Comparison of ENCODE assay signal across 9 mouse cellular contexts in the genomic region with DNA sequence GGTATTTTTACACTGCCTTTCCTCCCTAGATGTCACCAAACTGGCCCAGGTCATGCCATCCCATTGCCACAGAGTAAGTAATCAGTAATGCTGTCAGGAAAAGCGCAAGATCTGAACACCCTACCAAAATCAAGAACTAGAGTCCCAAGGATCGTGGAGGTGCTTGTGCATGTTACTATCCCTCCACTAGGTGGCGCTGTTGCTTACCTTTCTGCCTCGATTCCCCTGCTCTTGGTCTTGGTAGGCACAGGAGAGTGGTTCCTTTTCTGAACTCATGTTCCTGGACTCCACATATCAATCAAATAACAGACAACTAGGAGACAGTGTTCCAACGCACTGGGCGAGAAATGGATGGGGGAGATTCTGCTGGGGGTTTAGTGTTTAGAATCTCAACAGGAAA. TPM values are rescaled to one million over a fixed set of nuclear protein-coding genes. Genes with fewer than 3 reads are reported as not detected.
DNase-seq lines count a peak whose midpoint lies in the region; ATAC-seq and TF ChIP-seq lines count a peak whose summit lies in the region.
"Had no signal": no experiment of that assay in that cellular context is flagged by ENCODE, and none has a peak within 500 bp of the region (broad histone marks: within the 10 kb centered on the region; RNA-seq: fewer than 3 reads in every experiment).

No protein-coding gene starts in this region.

- DNase-seq in kidney, adult 11 months: peak; percentile 45
- DNase-seq in intestine, embryonic 14.5 days (ENCODE audit: low spot score): peak; percentile 84
- peak; percentile 71 to 72 for DNase-seq in left cerebral cortex, postnatal 36 days (ENCODE audit: low spot score in 2 of 2)
- peak; percentile 54 to 74 for DNase-seq in natural killer cell, adult 2 months (ENCODE audit: low spot score in 2 of 2)
- DNase-seq in testis, postnatal 10 days (ENCODE audit: low spot score): peak; percentile 84

- no peaks in the 10 kb centered on the region for H3K9me3 ChIP-seq in kidney, embryonic 15.5 days (replicated peaks)
- H3K9me3 ChIP-seq in intestine, embryonic 14.5 days (ENCODE audit: control insufficient read depth, low read length): no peaks in the 10 kb centered on the region

- H3K27me3 ChIP-seq in kidney, embryonic 15.5 days: no peaks in the 10 kb centered on the region
- H3K27me3 ChIP-seq in intestine, embryonic 14.5 days (replicated peaks; ENCODE audit: control insufficient read depth, insufficient read depth, low read length): no peaks in the 10 kb centered on the region

- TF ChIP-seq CTCF in bone marrow macrophage, adult 2 months (IDR thresholded peaks at IDR 0.05; ENCODE audit: low read depth, low read length): peak; percentile 66

- intact Hi-C loops in left cerebral cortex, postnatal 36 days (cut with DNase I): loop anchor here (2.0 kb wide), 2 partner anchors 70 to 228 kb away; no protein-coding TSS in a partner anchor

- no peak for ATAC-seq in kidney, embryonic 15.5 days (replicated peaks; ENCODE audit: low FRiP score)
- ATAC-seq in erythroblast, adult 5-6 weeks (replicated peaks; ENCODE audit: low FRiP score, poor library complexity, severe bottlenecking): peak; percentile 85
- ATAC-seq in intestine, embryonic 14.5 days (replicated peaks; ENCODE audit: low FRiP score, low TSS enrichment, low read depth): 0 out of 2 replicates have a peak, but pooled peaks have one; percentile 40

- no peak for TF ChIP-seq POLR2A in bone marrow macrophage, adult 2 months (IDR thresholded peaks at IDR 0.05; ENCODE audit: borderline replicate concordance, low read depth, low read length)

- no peak overlapping the region for H3K27ac ChIP-seq in kidney, embryonic 15.5 days
- H3K27ac ChIP-seq in bone marrow macrophage, adult 2 months (ENCODE audit: insufficient read depth, low read depth, low read length): no peak overlapping the region
- H3K27ac ChIP-seq in intestine, embryonic 14.5 days (ENCODE audit: low read depth): no peak overlapping the region

- no peak overlapping the region for H3K4me3 ChIP-seq in kidney, embryonic 15.5 days (replicated peaks)
- H3K4me3 ChIP-seq in bone marrow macrophage, adult 2 months (ENCODE audit: insufficient read depth, low read length): no peak overlapping the region
- no peak overlapping the region for H3K4me3 ChIP-seq in intestine, embryonic 14.5 days (ENCODE audit: low read depth, low read length)
- H3K4me3 ChIP-seq: erythroblast, embryonic 14.5 days had no signal

- H3K4me2 ChIP-seq in kidney, embryonic 15.5 days: no peak overlapping the region
- H3K4me2 ChIP-seq in intestine, embryonic 14.5 days (ENCODE audit: low read length): no peak overlapping the region

- no peaks in the 10 kb centered on the region for H3K36me3 ChIP-seq in kidney, embryonic 15.5 days
- H3K36me3 ChIP-seq in intestine, embryonic 14.5 days (ENCODE audit: control insufficient read depth, insufficient read depth, low read length): no peaks in the 10 kb centered on the region

- 18% methylated on average over 6 of the region's 6 CpGs for WGBS in kidney, embryonic 15.5 days
- WGBS in intestine, embryonic 14.5 days: 25% methylated on average over 6 of the region's 6 CpGs

- no peak overlapping the region for H3K9ac ChIP-seq in kidney, embryonic 15.5 days
- H3K9ac ChIP-seq in intestine, embryonic 14.5 days (ENCODE audit: low read length): no peak overlapping the region

- H3K4me1 ChIP-seq in kidney, embryonic 15.5 days: no peaks in the 10 kb centered on the region
- H3K4me1 ChIP-seq in bone marrow macrophage, adult 2 months (ENCODE audit: control insufficient read depth, insufficient read depth, low read length): peaks cover 9% of the 10 kb centered on the region
- peaks cover 16% of the 10 kb centered on the region; the same call in 1 of the 2 replicates for H3K4me1 ChIP-seq in intestine, embryonic 14.5 days (replicated peaks; ENCODE audit: control insufficient read depth, insufficient read depth, low read length)

RNA-seq across cellular contexts. Expression of gene Pofut2, which starts 23.8 kb away (rescaled TPM):
- 118 and 134 TPM in 2 replicates for polyA plus RNA-seq in kidney, embryonic 15.5 days (2015; fragmentation: Nextera tagmentation; extraction: Ambion mirVana)
- polyA plus RNA-seq in bone marrow macrophage, adult 2 months (2012; ENCODE audit: insufficient read depth, insufficient read length, missing spikeins): 43.9 and 44.5 TPM in 2 replicates
- 0.77 and 2.9 TPM in 2 replicates for total RNA-seq in erythroblast, adult 5-6 weeks (2015; ENCODE audit: low replicate concordance)
- 2.0 and 3.4 TPM in 2 replicates for total RNA-seq in erythroblast, adult 5-6 weeks (2017; ENCODE audit: low replicate concordance)
- polyA plus RNA-seq in intestine, embryonic 14.5 days (2014; fragmentation: Nextera tagmentation; extraction: Ambion mirVana): 108 and 111 TPM in 2 replicates
- 10 to 100 TPM; 32.6 to 33.0 TPM for total RNA-seq in left cerebral cortex, postnatal 36 days (2021)
